Mouse (Mus musculus): ENCODE measurements around the gene Gm28308.

GRCm38 (mm10) chr6:52196811-52197210 lies 16.3 kb downstream of the Gm28308 start:
- TF ChIP-seq GATA1 (IDR thresholded peaks at IDR 0.05; ENCODE audit: low read length) (no peak), TAL1 (IDR thresholded peaks at IDR 0.05; ENCODE audit: low read length) (no peak)
